ENCODE assay signal across 16 mouse cellular contexts in genomic region chr3:138864166-138864648, GRCm38 (mm10).
DNase-seq lines count a peak whose midpoint lies in the region; ATAC-seq lines count a peak whose summit lies in the region.
"Had no signal": no experiment of that assay in that cellular context is flagged by ENCODE, and none has a peak within 500 bp of the region (broad histone marks: within the 10 kb centered on the region; RNA-seq: fewer than 3 reads in every experiment).

No protein-coding gene starts in this region.

- no peak for ATAC-seq in limb, embryonic 12.5 days (ENCODE audit: insufficient number of reproducible peaks, insufficient read depth, low FRiP score, low TSS enrichment, low read depth)
- peak; percentile 53 for ATAC-seq in CD4-positive, CD25-positive, alpha-beta regulatory T cell, adult 4 months
- peak; percentile 77 for ATAC-seq in embryonic facial prominence, embryonic 15.5 days (ENCODE audit: insufficient number of reproducible peaks, low FRiP score, low TSS enrichment, low read depth)
- no peak for ATAC-seq in stomach, embryonic 16.5 days (ENCODE audit: insufficient read depth, low FRiP score)
- ATAC-seq: midbrain, embryonic 15.5 days had no signal

- H3K9me3 ChIP-seq in limb, embryonic 12.5 days = peaks cover 11% of the 10 kb centered on the region; the same call in 1 of the 2 replicates
- H3K9me3 ChIP-seq in limb, embryonic 10.5 days (replicated peaks) = no peaks in the 10 kb centered on the region
- H3K9me3 ChIP-seq in embryonic facial prominence, embryonic 15.5 days (replicated peaks) = no peaks in the 10 kb centered on the region
- no peaks in the 10 kb centered on the region for H3K9me3 ChIP-seq in stomach, embryonic 16.5 days (replicated peaks; ENCODE audit: control insufficient read depth, low read length)
- H3K9me3 ChIP-seq: forebrain, embryonic 12.5 days; kidney, embryonic 15.5 days; liver, embryonic 13.5 days; midbrain, embryonic 15.5 days had no signal

- no peaks in the 10 kb centered on the region for H3K27me3 ChIP-seq in limb, embryonic 12.5 days
- no peaks in the 10 kb centered on the region for H3K27me3 ChIP-seq in limb, embryonic 10.5 days (ENCODE audit: low read depth, poor library complexity, severe bottlenecking)
- H3K27me3 ChIP-seq in embryonic facial prominence, embryonic 15.5 days = no peaks in the 10 kb centered on the region
- H3K27me3 ChIP-seq in stomach, embryonic 16.5 days (ENCODE audit: control insufficient read depth, insufficient read depth, low read length) = no peaks in the 10 kb centered on the region
- H3K27me3 ChIP-seq: forebrain, embryonic 12.5 days; kidney, embryonic 15.5 days; liver, embryonic 13.5 days; midbrain, embryonic 15.5 days had no signal

- no peak overlapping the region for H3K4me2 ChIP-seq in limb, embryonic 12.5 days
- H3K4me2 ChIP-seq in embryonic facial prominence, embryonic 15.5 days (replicated peaks) = peak overlapping the region; percentile 22
- H3K4me2 ChIP-seq in stomach, embryonic 16.5 days (ENCODE audit: low read depth, low read length) = no peak overlapping the region
- H3K4me2 ChIP-seq: forebrain, embryonic 12.5 days; kidney, embryonic 15.5 days; liver, embryonic 13.5 days; midbrain, embryonic 15.5 days had no signal

- peak overlapping the region; percentile 53; the same call in 1 of the 2 replicates for H3K27ac ChIP-seq in limb, embryonic 12.5 days
- H3K27ac ChIP-seq in limb, embryonic 10.5 days = no peak overlapping the region
- peak overlapping the region; percentile 85 for H3K27ac ChIP-seq in embryonic facial prominence, embryonic 15.5 days (replicated peaks)
- H3K27ac ChIP-seq in stomach, embryonic 16.5 days (ENCODE audit: low read length) = peak overlapping the region; percentile 53
- H3K27ac ChIP-seq: forebrain, embryonic 12.5 days; hindbrain, embryonic 10.5 days; kidney, embryonic 15.5 days; liver, embryonic 13.5 days; midbrain, embryonic 15.5 days had no signal

- no peaks in the 10 kb centered on the region for H3K36me3 ChIP-seq in limb, embryonic 12.5 days
- H3K36me3 ChIP-seq in limb, embryonic 10.5 days = 0 out of 2 replicates have a peak, but pooled peaks cover 6% of the 10 kb centered on the region
- H3K36me3 ChIP-seq in embryonic facial prominence, embryonic 15.5 days = 0 out of 2 replicates have a peak, but pooled peaks cover 2% of the 10 kb centered on the region
- no peaks in the 10 kb centered on the region for H3K36me3 ChIP-seq in stomach, embryonic 16.5 days (ENCODE audit: control insufficient read depth, insufficient read depth, low read length)
- H3K36me3 ChIP-seq: forebrain, embryonic 12.5 days; kidney, embryonic 15.5 days; liver, embryonic 13.5 days; midbrain, embryonic 15.5 days had no signal

- H3K4me1 ChIP-seq in limb, embryonic 12.5 days (replicated peaks) = peaks cover 23% of the 10 kb centered on the region
- H3K4me1 ChIP-seq in limb, embryonic 10.5 days = peaks cover 31% of the 10 kb centered on the region
- peaks cover 62% of the 10 kb centered on the region for H3K4me1 ChIP-seq in embryonic facial prominence, embryonic 15.5 days
- peaks cover 29% of the 10 kb centered on the region for H3K4me1 ChIP-seq in stomach, embryonic 16.5 days (ENCODE audit: control insufficient read depth, insufficient read depth, low read length)
- H3K4me1 ChIP-seq: liver, embryonic 13.5 days had no signal

- H3K9ac ChIP-seq in limb, embryonic 12.5 days (replicated peaks) = no peak overlapping the region
- H3K9ac ChIP-seq in embryonic facial prominence, embryonic 15.5 days = no peak overlapping the region
- no peak overlapping the region for H3K9ac ChIP-seq in stomach, embryonic 16.5 days (ENCODE audit: low read length)
- H3K9ac ChIP-seq: forebrain, embryonic 12.5 days; kidney, embryonic 15.5 days; liver, embryonic 13.5 days; midbrain, embryonic 15.5 days had no signal

- no peak for DNase-seq in limb, embryonic 10.5 days (ENCODE audit: low spot score)
- no peak for DNase-seq in B cell, adult 2 months
- no peak for DNase-seq in adrenal gland, postnatal 10 days
- DNase-seq: adrenal gland, adult 8-10 months; cerebellum, adult 8-10 months; embryo, embryonic 11 days; liver, embryonic 13.5 days; thymus, adult 18-20 months had no signal

- H3K4me3 ChIP-seq in limb, embryonic 12.5 days (replicated peaks) = no peak overlapping the region
- no peak overlapping the region for H3K4me3 ChIP-seq in limb, embryonic 10.5 days
- no peak overlapping the region for H3K4me3 ChIP-seq in embryonic facial prominence, embryonic 15.5 days (replicated peaks)
- no peak overlapping the region for H3K4me3 ChIP-seq in stomach, embryonic 16.5 days (replicated peaks; ENCODE audit: low read length)
- H3K4me3 ChIP-seq: forebrain, embryonic 12.5 days; hindbrain, embryonic 10.5 days; kidney, embryonic 15.5 days; liver, embryonic 13.5 days; midbrain, embryonic 15.5 days had no signal

- 54% methylated on average over 12 of the region's 12 CpGs for WGBS in limb, embryonic 12.5 days
- 77% methylated on average over 12 of the region's 12 CpGs for WGBS in limb, embryonic 10.5 days
- 31% methylated on average over 12 of the region's 12 CpGs for WGBS in embryonic facial prominence, embryonic 15.5 days
- 70% methylated on average over 12 of the region's 12 CpGs for WGBS in stomach, embryonic 16.5 days

Comparison
In these comparisons a context has a peak if more than half of its experiments do, and no peak if none do; other contexts are left out.
1. ATAC-seq: peak in CD4-positive, CD25-positive, alpha-beta regulatory T cell, adult 4 months (single experiment) and embryonic facial prominence, embryonic 15.5 days (single experiment); none in limb, embryonic 12.5 days (single experiment) and stomach, embryonic 16.5 days (single experiment).